Mouse (Mus musculus) gastrocnemius, adult 2 months (tissue): Measurements from ENCODE around the gene Aak1. TPM values are rescaled to one million over a fixed set of nuclear protein-coding genes. Genes with fewer than 3 reads are reported as not detected.

Experiments
- DNase-seq: peaks from one replicate; pipeline ENCODE4 v3.0.0; 2022
- H3K27ac ChIP-seq: fragments of 200-600 bp; 2 replicates; pipeline ENCODE4 v1.8.1; 2022; ENCODE audit warnings: mild to moderate bottlenecking
- H3K4me3 ChIP-seq: fragments of 200-600 bp; 2 replicates; pipeline ENCODE4 v1.8.1; 2022; ENCODE audit warnings: mild to moderate bottlenecking, moderate library complexity
- CTCF ChIP-seq: fragments of 200-600 bp; IDR thresholded peaks from 2 replicates; pipeline ENCODE4 v1.8.1; 2022; ENCODE audit warnings: antibody characterized with exemption, mild to moderate bottlenecking, moderate library complexity
- intact Hi-C: fragments of 180-260 bp; cut with DNase I; formaldehyde crosslinking; loops from one replicate; pipeline ENCODE4 v1.15.1; 2025
- total RNA-seq, 2 experiments: library from RNA; stranded (reverse); gene quantifications; 2 replicates each; pipeline ENCODE4 v1.2.3; 2021

Aak1 gene
- total RNA-seq, 2 experiments from 2014 or later = 32.0 to 44.5 TPM

DNA sequence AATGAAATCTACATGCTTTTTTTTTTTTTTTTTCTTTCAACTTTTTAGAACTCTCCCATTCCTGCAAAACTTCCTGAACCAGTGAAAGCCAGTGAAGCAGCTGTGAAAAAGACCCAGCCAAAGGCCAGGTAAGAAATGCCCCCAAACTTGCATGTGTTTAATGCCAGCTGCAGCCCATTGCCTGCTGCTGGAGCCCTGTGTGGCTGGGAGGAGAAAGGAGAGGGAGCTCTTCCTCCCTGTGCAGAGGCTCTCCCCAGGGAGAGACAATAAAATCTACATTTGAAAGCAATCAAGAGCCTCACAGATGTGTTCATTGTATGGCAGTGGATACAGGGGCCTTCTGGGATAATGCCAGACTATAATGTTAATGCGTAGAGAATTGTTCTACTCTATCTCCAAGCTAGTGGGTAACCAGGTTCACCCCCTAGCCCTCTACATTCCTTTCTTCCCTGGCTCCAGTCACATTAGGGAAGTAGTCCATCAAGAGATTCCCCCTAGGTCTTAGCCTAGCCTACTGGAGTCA is 101.5 kb downstream of the Aak1 start:
- intact Hi-C loops = no loop called here
- Histone ChIP-seq H3K4me3 (no peak overlapping the region), H3K27ac (no peak overlapping the region)
- no peak for TF ChIP-seq CTCF
- no peak for DNase-seq

DNA sequence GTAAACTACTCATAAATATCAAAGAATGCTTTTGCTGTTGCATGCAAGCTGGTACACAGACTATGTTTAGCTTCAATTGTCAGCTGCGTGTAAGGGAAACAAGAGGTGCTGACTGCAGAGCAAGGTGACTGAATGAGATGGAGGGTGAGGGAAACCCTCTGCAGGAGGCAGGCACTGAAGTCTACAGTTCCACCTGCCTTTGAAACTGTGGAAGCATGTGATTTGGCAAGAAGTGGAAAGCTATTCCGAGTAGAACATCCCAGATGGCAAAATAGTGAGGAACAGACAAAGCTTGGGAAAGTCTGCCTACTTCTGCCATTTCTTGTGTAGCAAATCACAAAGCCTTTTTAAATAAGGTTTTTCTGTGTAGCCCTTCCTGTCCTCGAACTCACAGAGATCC is 106.4 kb downstream of the Aak1 start:
- TF ChIP-seq CTCF = no peak
- intact Hi-C loops = no loop called here
- Histone ChIP-seq H3K4me3 (no peak overlapping the region), H3K27ac (no peak overlapping the region)
- DNase-seq = no peak

DNA sequence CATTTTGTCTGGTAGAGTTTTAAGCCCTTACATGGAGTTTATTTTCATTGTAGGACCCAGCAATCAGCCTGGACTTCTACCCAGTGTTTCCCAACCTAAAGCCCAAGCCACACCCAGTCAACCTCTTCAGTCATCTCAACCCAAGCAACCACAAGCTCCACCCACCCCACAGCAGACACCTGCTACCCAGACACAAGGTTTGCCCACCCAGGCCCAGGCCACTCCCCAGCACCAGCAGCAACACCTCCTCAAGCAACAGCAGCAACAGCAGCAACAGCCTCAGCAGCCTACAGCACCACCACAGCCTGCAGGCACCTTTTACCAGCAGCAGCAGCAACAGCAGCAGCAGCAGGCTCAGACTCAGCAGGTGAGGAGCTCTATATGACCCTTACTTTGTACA is 106.9 kb downstream of the Aak1 start:
- no peak for TF ChIP-seq CTCF
- intact Hi-C loops = no loop called here
- Histone ChIP-seq H3K27ac (no peak overlapping the region), H3K4me3 (no peak overlapping the region)
- no peak for DNase-seq

DNA sequence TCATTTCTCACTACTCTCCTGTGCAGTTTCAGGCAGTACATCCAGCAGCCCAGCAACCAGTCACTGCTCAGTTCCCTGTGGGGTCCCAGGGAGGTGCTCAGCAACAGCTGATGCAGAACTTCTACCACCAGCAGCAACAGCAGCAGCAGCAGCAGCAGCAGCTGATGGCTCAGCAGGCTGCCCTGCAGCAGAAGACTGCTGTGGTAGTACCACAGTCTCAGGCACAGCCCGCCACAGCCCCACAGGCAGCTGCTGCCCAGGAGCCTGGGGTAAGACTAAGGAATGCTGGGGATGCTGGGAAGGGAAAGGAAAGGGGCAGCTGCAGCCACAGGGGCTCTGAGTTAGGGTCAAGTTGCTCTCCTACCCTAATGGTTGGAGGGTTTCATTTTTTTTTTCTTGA is 109.7 kb downstream of the Aak1 start:
- TF ChIP-seq CTCF = no peak
- H3K4me3 ChIP-seq = no peak overlapping the region
- H3K27ac ChIP-seq = no peak overlapping the region
- DNase-seq = no peak
- intact Hi-C loops = no loop called here

DNA sequence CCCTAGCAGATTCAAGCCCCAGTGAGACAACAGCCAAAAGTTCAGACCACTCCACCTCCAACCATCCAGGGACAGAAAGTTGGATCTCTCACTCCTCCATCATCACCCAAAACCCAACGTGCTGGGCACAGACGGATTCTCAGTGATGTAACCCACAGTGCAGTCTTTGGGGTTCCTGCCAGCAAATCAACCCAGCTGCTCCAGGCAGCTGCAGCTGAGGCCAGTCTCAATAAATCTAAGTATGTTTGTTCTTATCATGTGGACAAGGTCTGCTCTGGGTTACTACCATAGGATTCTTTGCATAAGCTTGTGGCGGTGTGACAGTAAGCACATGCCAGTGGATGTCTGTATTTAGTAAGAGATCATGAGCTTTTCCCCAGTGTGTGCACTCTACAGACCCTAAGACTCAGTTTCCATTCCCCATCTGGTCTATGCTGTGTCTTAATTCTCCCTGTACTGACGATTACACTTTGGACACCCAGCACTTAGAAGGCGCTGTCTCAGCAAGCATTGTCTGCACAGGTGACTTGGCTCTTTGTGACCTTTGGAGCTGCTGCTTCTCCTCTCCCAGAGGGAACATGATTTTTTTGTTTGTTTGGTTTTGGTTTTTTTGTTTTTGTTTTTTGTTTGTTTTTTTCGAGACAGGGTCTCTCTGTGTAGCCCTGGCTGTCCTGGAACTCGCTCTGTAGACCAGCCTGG is 114.8 kb downstream of the Aak1 start:
- Histone ChIP-seq H3K27ac (no peak overlapping the region), H3K4me3 (no peak overlapping the region)
- DNase-seq = no peak
- intact Hi-C loops = no loop called here
- no peak for TF ChIP-seq CTCF

DNA sequence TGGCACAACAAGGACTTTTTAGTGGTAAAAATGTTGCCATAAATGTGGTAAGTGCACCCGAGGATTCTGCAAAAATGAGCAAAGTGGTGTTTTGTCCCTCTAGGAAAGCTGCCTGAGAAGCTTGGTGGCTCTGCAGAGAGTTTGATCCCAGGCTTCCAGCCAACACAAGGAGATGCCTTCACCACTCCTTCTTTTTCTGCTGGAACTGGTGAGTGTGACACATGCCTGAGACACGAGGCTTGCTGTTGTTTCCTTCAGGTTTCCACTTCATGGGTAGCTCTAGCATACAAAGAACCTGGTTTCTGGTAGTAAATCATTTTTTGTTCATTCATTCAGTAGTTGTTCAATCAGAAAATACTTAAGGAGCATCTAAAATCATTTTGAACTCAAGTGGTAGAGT is 117.8 kb downstream of the Aak1 start:
- intact Hi-C loops = no loop called here
- TF ChIP-seq CTCF = no peak
- H3K27ac ChIP-seq = no peak overlapping the region
- no peak for DNase-seq
- no peak overlapping the region for H3K4me3 ChIP-seq

DNA sequence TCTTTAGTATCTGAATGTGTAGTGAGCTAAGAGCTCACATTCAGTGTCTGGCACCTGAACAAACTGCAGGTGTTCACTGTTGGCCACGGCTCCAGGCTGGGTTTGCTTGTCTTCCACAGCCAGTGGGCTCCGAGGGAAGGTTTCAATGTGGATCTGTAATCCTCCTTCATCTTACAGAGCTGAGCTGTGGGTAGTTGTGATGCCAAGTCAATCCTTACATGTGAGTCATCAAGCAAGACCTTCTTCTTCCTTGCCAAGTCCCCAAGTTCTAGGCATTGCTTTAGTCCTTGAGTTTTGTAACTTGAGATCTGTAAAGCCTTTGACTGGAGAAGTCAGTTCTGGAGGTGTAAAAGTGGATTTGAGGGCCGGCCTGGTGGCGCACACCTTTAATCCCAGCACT is 124.6 kb downstream of the Aak1 start:
- no peak for DNase-seq
- TF ChIP-seq CTCF = no peak
- no peak overlapping the region for H3K4me3 ChIP-seq
- 0 out of 2 replicates have a peak overlapping the region, but pooled peaks have one; percentile 24 for H3K27ac ChIP-seq
- intact Hi-C loops = no loop called here

DNA sequence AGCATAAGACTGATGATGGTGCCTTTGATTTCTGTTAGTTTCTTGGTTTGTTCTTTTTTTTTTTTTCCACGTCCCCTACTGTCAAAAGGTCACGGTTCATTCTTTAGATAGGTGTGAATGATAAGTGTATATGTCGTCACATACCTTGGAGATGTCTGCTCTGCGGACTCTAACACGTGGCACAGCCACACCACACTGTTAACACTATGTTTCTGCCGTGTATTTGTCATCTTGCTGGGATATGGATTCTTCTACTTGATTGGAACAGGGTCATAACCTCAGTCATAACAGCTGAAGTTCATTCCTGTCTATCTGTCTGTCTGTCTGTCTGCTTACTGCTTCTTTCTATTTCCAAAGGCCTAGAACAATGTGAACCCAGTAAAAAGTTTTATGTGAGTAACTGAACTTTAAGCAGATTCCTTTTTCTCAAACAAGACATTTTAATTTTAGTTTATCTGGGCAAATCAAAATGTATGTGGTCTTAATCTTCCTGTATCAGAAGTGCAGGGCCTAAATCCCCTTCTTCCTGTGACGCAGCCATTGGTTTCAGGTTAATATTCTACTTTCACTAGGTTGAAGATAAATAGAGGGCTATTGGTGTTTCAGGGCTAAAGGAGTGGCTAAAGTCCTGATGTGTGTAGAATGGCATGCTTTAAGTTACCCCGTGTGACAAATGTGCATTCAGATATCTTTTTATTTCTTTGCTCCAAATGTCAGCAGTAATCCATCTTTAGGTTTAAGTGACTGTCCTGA is 129.0 kb downstream of the Aak1 start:
- no peak for TF ChIP-seq CTCF
- Histone ChIP-seq H3K27ac (no peak overlapping the region), H3K4me3 (no peak overlapping the region)
- intact Hi-C loops = no loop called here
- no peak for DNase-seq

DNA sequence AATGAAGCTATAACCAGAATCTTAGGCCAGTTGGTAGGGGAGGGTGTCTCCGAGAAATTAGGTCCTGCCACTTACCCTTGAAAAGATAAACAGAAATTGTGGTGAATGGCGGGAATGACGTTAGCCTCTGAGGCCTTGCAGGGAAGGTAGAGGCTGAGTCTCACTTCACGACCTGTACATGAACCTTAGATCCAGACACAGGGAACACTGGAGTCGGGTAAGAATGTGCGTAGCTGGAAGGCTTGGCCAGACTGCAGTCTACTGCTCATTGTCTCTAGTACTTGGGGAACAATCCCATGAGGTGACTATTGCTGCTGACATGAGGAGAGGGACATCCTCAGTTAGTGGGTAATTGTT is 129.6 kb downstream of the Aak1 start:
- Histone ChIP-seq H3K27ac (no peak overlapping the region), H3K4me3 (no peak overlapping the region)
- TF ChIP-seq CTCF = no peak
- no peak for DNase-seq
- intact Hi-C loops = no loop called here

DNA sequence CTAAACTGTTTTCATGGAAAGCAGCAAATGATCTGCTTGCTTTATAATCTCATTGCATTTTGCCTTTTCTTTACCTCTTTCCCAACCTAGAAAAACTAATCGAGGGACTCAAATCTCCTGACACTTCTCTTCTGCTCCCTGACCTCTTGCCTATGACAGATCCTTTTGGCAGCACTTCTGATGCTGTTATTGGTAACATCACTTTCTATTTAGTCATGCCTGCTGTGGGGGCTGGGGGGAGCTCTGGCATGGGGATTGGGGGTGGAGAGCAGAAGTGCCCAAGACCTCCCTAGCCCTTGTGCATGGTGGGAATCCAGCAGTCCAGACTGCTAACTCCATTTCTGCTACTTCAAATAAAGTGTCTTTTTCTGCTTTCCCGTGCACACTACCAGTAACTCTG is 131.9 kb downstream of the Aak1 start:
- Histone ChIP-seq H3K4me3 (no peak overlapping the region), H3K27ac (no peak overlapping the region)
- DNase-seq = no peak
- intact Hi-C loops = no loop called here
- TF ChIP-seq CTCF = no peak

DNA sequence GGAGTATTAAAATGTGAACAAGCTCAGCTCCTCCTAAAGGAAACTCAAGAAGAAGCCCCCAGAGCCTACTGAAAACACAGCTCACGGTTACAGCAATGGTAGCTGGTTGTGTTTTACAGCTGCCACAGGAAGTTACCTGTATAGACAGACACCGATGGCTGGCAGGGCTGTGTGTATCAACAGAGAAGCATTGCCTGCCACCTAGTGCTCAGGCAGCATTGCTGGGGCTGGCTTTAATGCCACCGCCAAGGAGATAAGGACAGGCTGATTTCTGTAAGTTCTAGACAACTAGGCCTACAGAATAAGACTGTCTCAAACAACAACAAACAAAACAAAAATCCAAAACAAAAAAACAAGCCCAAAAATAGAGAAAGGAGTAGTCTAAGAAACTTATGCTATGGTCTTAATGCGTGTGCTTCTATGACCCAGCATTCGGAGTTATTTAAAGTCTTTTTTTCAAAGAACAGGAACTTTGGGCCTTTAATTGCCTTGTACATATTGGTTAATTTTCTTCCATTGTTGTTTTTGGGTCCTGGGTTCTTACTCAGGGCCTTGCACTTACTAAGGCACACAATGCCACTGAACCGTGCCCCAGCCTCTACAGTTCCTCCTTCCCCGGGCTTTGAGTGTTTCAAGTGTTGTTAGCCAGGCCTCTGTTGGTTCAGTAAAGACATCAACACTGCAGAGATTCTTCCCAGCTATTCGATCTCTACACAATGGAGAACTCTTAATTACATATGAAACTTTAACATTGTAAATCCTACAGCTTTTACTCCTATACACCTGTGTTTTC is 136.2 kb downstream of the Aak1 start:
- intact Hi-C loops = no loop called here
- Histone ChIP-seq H3K27ac (no peak overlapping the region), H3K4me3 (no peak overlapping the region)
- no peak for TF ChIP-seq CTCF
- no peak for DNase-seq

DNA sequence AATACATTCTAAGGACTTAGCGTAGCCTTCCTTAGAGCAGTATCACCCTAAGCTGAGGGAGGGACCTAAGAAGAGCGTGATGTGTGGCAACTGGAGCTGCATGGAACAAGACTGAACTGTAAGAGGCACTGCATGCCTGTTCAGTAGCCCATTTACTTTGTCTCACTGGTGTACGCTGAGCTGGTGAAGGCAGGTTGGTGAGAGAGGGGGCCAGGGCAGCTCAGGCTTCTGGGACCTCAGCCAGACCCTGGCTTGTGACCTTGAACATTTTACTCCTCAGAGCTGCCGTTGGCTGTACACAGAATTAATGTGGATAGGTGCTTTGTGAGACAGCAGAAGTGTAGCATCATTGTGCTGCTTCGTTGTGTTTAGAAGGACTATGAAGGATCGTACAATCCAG is 140.3 kb downstream of the Aak1 start:
- intact Hi-C loops = no loop called here
- TF ChIP-seq CTCF = no peak

DNA sequence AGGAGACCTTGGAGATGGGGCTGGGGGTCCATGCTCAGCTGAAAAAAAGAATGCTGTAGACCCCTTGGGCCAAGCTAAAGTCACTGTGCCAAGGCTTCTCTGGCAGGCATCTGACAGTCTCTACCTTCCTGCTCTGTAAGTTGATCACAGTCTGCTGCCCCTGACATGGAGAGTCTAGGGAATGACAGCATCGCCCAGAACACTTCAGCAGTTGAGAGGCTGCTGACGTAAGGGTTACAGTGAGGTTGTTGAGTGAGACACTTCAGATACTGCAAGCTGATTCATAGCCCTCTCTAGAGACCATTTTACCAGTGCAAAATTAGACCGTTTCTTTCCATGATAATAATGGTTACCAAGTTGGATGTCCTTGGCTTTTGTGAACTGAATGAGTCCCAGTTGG is 141.7 kb downstream of the Aak1 start:
- Histone ChIP-seq H3K27ac (no peak overlapping the region), H3K4me3 (no peak overlapping the region)
- DNase-seq = no peak
- no peak for TF ChIP-seq CTCF
- intact Hi-C loops = no loop called here

More for the DNA sequence above, 140.3 kb downstream of the Aak1 start:
- H3K27ac ChIP-seq = no peak overlapping the region
- no peak overlapping the region for H3K4me3 ChIP-seq
- DNase-seq = peak; percentile 32
